Mouse (Mus musculus) E14TG2a.4 (cell line): ENCODE measurements around the gene Pus3.
A peak's percentile ranks its signal among the peaks of the same experiment; 100 is the strongest.

Experiments used
- CTCF ChIP-seq: conservative IDR thresholded peaks from 2 replicates; pipeline ENCODE4 v1.5.1; 2014; ENCODE audit warnings: low read length
- NANOG ChIP-seq: IDR thresholded peaks from 2 replicates; pipeline ENCODE4 v1.6.1; 2014; ENCODE audit warnings: borderline replicate concordance, low read length, mixed read lengths
- POU5F1 ChIP-seq: IDR thresholded peaks from 2 replicates; pipeline ENCODE4 v1.6.1; 2014; ENCODE audit warnings: low read length, borderline replicate concordance

DNA sequence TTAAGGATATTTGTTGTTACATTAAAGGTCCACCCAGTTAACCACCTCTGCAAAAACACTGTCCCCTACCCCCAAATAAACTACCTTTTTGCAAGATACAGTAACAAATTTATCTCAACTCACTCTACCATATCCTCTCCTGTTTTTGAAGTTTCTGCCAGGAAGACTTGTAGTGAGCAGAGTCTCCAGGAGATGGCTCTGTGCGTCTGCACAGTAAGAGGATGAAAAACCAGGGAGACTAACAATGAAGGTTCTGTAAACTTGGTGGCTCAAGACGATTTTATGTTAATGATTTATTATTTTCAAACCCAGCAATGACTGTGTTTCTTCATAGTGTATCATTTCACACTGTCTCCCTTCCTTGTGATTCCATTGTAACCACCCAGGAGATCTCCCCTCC lies 34.5 kb downstream of the Pus3 start:
- no peak for TF ChIP-seq NANOG
- TF ChIP-seq CTCF: peak; percentile 37; the same call in 1 of the 2 replicates
- TF ChIP-seq POU5F1: no peak
